Mouse (Mus musculus) lung, embryonic 16.5 days (tissue): ENCODE results near the gene Angptl7. TPM values are rescaled to one million over a fixed set of nuclear protein-coding genes. Genes with fewer than 3 reads are reported as not detected.
A peak's percentile ranks its signal among the peaks of the same experiment; 100 is the strongest.

Experiments
- ATAC-seq: fragments of 200-750 bp; cut with Nextera tagmentation; 2 replicates; pipeline ENCODE4 v1.8.0; 2017; ENCODE audit warnings: low read depth, mild to moderate bottlenecking, moderate library complexity
- H3K27ac ChIP-seq: fragments of 300-500 bp; sonication (generic); 2 replicates; pipeline ENCODE4 v1.5.1; 2014; ENCODE audit warnings: mild to moderate bottlenecking, control low read depth, low read length
- H3K27me3 ChIP-seq: fragments of 300-500 bp; sonication (generic); 2 replicates; pipeline ENCODE4 v1.6.1; 2014; ENCODE audit warnings: low read depth, low read length, mixed read lengths; ENCODE audit not compliant: control insufficient read depth, insufficient read depth
- H3K36me3 ChIP-seq: fragments of 300-500 bp; sonication (generic); 2 replicates; pipeline ENCODE4 v1.6.1; 2014; ENCODE audit warnings: low read length; ENCODE audit not compliant: control insufficient read depth, insufficient read depth
- H3K4me1 ChIP-seq: fragments of 300-500 bp; sonication (generic); replicated peaks from 2 replicates; pipeline ENCODE4 v1.6.1; 2014; ENCODE audit warnings: low read length, mixed read lengths; ENCODE audit not compliant: control insufficient read depth, insufficient read depth
- H3K4me2 ChIP-seq: fragments of 300-500 bp; sonication (generic); 2 replicates; pipeline ENCODE4 v1.6.1; 2014; ENCODE audit warnings: low read depth, low read length, control low read depth
- H3K4me3 ChIP-seq: fragments of 300-500 bp; sonication (generic); 2 replicates; pipeline ENCODE4 v1.5.1; 2014; ENCODE audit warnings: mild to moderate bottlenecking, low read length, control low read depth
- H3K9ac ChIP-seq: fragments of 300-500 bp; sonication (generic); 2 replicates; pipeline ENCODE4 v1.6.1; 2014; ENCODE audit warnings: low read length, control low read depth
- H3K9me3 ChIP-seq: fragments of 300-500 bp; sonication (generic); 2 replicates; pipeline ENCODE4 v1.6.1; 2016; ENCODE audit warnings: low read length; ENCODE audit not compliant: control insufficient read depth
- WGBS: fragments of 180-500 bp; shearing (Covaris S2); extraction: QIAGEN DNeasy Blood & Tissue Kit; methylation state at CpG from one replicate; pipeline ENCODE4 v1.1.7; 2014; 5-methylcytosine and 5-hydroxymethylcytosine counted together
- polyA plus RNA-seq: library from polyadenylated mRNA; unstranded; fragments of >200 nt; fragmentation: Nextera tagmentation; extraction: Ambion mirVana; gene quantifications from 2 replicates; pipeline ENCODE4 v1.2.1, GENCODE M21; 2015

The Angptl7 gene
- polyA plus RNA-seq, 1 experiment from 2014 or later, result 1.8 TPM

DNA sequence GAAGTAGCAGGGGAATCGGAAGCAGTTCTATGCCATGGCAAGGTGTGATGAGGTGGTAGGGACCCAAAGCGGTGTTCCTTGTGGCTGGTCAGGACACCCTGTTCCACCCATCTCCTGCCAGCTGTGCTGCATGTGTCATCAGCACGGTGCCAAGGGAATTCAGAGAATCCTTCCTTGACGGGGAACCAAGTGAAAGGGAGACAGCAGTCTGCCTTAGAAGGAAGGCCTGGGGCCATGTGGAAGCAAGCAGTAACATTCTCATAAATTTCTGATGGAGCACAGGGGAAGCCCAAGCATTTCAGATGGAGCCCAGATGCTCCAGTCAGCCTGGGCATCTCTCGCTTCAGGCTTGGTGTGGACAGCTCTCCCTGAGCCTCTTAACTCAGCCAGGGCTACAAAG, 7.3 kb upstream of the Angptl7 start:
- Histone ChIP-seq H3K4me3 (no peak overlapping the region), H3K9ac (no peak overlapping the region), H3K4me1 (no peaks in the 10 kb centered on the region; the same call in 1 of the 2 replicates), H3K27me3 (no peaks in the 10 kb centered on the region), H3K4me2 (no peak overlapping the region), H3K27ac (no peak overlapping the region), H3K9me3 (no peaks in the 10 kb centered on the region), H3K36me3 (peaks cover 13% of the 10 kb centered on the region)
- ATAC-seq, result no peak
- 82% methylated on average over 5 of the region's 5 CpGs for WGBS

GRCm38 (mm10) chr4:148504497-148504959, 4.3 kb upstream of the Angptl7 start:
- Histone ChIP-seq H3K4me1 (no peaks in the 10 kb centered on the region; the same call in 1 of the 2 replicates), H3K36me3 (peaks cover 18% of the 10 kb centered on the region)

GRCm38 (mm10) chr4:148495874-148496689, 4.2 kb downstream of the Angptl7 start:
- WGBS, result 85% methylated on average over 25 of the region's 25 CpGs
- peaks cover 19% of the 10 kb centered on the region for H3K36me3 ChIP-seq
- H3K27ac ChIP-seq, result no peak overlapping the region

More at GRCm38 (mm10) chr4:148504497-148504959, 4.3 kb upstream of the Angptl7 start:
- WGBS, result 35% methylated on average over 8 of the region's 8 CpGs
- H3K4me2 ChIP-seq, result no peak overlapping the region
- H3K27ac ChIP-seq, result no peak overlapping the region
- peak; percentile 70; the same call in 1 of the 2 replicates for ATAC-seq
- H3K27me3 ChIP-seq, result no peaks in the 10 kb centered on the region
- no peak overlapping the region for H3K9ac ChIP-seq
- no peaks in the 10 kb centered on the region for H3K9me3 ChIP-seq
- H3K4me3 ChIP-seq, result no peak overlapping the region

GRCm38 (mm10) chr4:148495160-148495559, 5.1 kb downstream of the Angptl7 start:
- no peak for ATAC-seq
- H3K27me3 ChIP-seq, result no peaks in the 10 kb centered on the region
- 89% methylated on average over 6 of the region's 6 CpGs for WGBS

More at GRCm38 (mm10) chr4:148495874-148496689, 4.2 kb downstream of the Angptl7 start:
- no peak for ATAC-seq
- no peaks in the 10 kb centered on the region for H3K4me1 ChIP-seq
- no peak overlapping the region for H3K9ac ChIP-seq
- no peak overlapping the region for H3K4me2 ChIP-seq
- H3K4me3 ChIP-seq, result no peak overlapping the region
- no peaks in the 10 kb centered on the region for H3K27me3 ChIP-seq
- H3K9me3 ChIP-seq, result no peaks in the 10 kb centered on the region

DNA sequence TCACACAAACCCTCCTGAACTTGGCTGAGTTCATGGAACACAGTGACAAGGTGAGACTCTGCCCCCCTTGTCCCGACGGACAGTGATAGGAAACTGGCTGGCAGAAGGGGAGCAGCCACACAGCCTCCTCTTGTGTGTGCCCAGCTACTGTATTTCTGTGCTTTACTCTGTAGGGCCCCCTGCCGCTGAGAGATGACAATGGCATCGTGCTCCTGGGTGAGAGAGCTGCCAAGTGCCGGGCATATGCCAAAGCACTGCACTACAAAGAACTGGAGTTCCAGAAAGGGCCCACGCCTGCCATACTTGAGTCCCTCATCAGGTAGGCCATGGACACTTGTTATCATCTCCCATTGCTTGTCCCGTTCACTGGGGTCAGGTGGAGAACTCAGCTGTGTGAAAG, 8.8 kb downstream of the Angptl7 start:
- Histone ChIP-seq H3K36me3 (peaks cover 26% of the 10 kb centered on the region), H3K27ac (no peak overlapping the region), H3K9ac (no peak overlapping the region), H3K4me3 (no peak overlapping the region), H3K27me3 (no peaks in the 10 kb centered on the region), H3K4me1 (no peaks in the 10 kb centered on the region), H3K4me2 (no peak overlapping the region), H3K9me3 (no peaks in the 10 kb centered on the region)
- no peak for ATAC-seq
- WGBS, result 88% methylated on average over 7 of the region's 7 CpGs

More at GRCm38 (mm10) chr4:148495160-148495559, 5.1 kb downstream of the Angptl7 start:
- Histone ChIP-seq H3K9me3 (no peaks in the 10 kb centered on the region), H3K4me2 (no peak overlapping the region), H3K9ac (no peak overlapping the region), H3K27ac (no peak overlapping the region), H3K4me1 (no peaks in the 10 kb centered on the region), H3K36me3 (peaks cover 22% of the 10 kb centered on the region), H3K4me3 (no peak overlapping the region)

- H3K9me3 ChIP-seq, result no peaks in the 10 kb centered on the region
- H3K27me3 ChIP-seq, result no peaks in the 10 kb centered on the region
- H3K4me3 ChIP-seq, result no peak overlapping the region
- H3K9ac ChIP-seq, result no peak overlapping the region
- H3K4me2 ChIP-seq, result no peak overlapping the region
- no peaks in the 10 kb centered on the region for H3K4me1 ChIP-seq
- H3K36me3 ChIP-seq, result peaks cover 33% of the 10 kb centered on the region
- no peak overlapping the region for H3K27ac ChIP-seq
- 32% methylated on average over 6 of the region's 6 CpGs for WGBS
- 0 out of 2 replicates have a peak, but pooled peaks have one; percentile 43 for ATAC-seq
These were observed 9.8 kb downstream of the Angptl7 start for GRCm38 (mm10) chr4:148490502-148490901.

DNA sequence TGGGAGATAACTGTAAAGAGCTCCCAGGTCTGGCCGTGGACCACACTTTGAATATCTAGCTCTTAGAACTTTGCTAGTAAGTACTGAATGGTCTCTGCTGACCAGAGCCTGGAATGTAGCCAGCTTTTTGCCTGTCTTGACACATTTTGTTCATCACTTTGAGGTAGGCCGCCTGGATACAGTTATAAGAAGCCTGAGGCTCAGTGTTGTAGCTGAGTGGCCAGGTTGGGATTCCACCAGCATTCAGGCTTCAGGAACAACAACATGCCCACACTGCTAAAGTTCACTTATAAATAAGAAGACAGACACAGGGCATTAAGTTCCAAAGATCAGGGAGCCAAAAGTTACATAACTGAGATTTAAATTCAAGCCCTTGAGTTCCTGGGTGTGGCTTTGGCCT, 12.4 kb downstream of the Angptl7 start:
- WGBS, result 63% methylated on average over 2 of the region's 2 CpGs
- Histone ChIP-seq H3K9me3 (no peaks in the 10 kb centered on the region), H3K27ac (no peak overlapping the region), H3K4me1 (no peaks in the 10 kb centered on the region), H3K36me3 (peaks cover 50% of the 10 kb centered on the region), H3K4me2 (no peak overlapping the region), H3K27me3 (no peaks in the 10 kb centered on the region), H3K9ac (no peak overlapping the region), H3K4me3 (no peak overlapping the region)
- no peak for ATAC-seq

GRCm38 (mm10) chr4:148484511-148484910, 15.7 kb downstream of the Angptl7 start:
- Histone ChIP-seq H3K27me3 (no peaks in the 10 kb centered on the region), H3K36me3 (peaks cover 49% of the 10 kb centered on the region), H3K4me1 (no peaks in the 10 kb centered on the region), H3K9ac (no peak overlapping the region), H3K27ac (no peak overlapping the region), H3K4me3 (no peak overlapping the region), H3K4me2 (no peak overlapping the region), H3K9me3 (no peaks in the 10 kb centered on the region)
- no peak for ATAC-seq
- 93% methylated on average over 12 of the region's 12 CpGs for WGBS

GRCm38 (mm10) chr4:148481557-148482168, 18.6 kb downstream of the Angptl7 start:
- Histone ChIP-seq H3K27ac (no peak overlapping the region), H3K9ac (no peak overlapping the region), H3K36me3 (peaks cover 43% of the 10 kb centered on the region), H3K4me1 (no peaks in the 10 kb centered on the region), H3K27me3 (no peaks in the 10 kb centered on the region), H3K9me3 (no peaks in the 10 kb centered on the region), H3K4me2 (no peak overlapping the region), H3K4me3 (no peak overlapping the region)
- no peak for ATAC-seq
- WGBS, result 91% methylated on average over 2 of the region's 2 CpGs
